Mouse (Mus musculus): ENCODE measurements around the gene Akt2.

Gene Akt2

DNA sequence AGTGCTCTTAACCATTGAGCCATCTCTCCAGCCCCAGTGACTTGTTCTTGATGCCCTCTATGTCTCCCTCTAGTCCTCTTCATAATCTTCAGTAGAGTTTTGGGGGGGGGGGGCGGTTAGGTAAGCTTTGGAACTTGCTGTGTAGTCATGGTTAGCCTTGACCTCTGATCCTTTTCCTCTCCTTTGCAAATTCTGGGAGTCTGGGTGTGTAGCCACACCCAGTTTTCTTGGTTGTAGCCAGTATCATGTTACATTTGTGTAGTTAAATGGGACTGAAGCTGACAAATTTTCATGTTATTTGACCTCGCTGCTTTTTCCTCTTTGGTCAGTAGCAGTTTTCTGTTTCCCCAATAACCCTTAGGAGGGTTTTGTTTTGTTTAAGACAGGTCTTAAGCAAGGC, 4.5 kb upstream of the Akt2 start:
- DNase-seq (ENCODE audit: inconsistent age in 2 of 2, low spot score in 1 of 2), result peak in 1 of 2 experiments; percentile 21

- DNase-seq (ENCODE audit: inconsistent age in 2 of 2, low spot score in 1 of 2), result peak in 1 of 2 experiments; percentile 51
Measured at GRCm38 (mm10) chr7:27587741-27588140, 3.6 kb upstream of the Akt2 start.

DNA sequence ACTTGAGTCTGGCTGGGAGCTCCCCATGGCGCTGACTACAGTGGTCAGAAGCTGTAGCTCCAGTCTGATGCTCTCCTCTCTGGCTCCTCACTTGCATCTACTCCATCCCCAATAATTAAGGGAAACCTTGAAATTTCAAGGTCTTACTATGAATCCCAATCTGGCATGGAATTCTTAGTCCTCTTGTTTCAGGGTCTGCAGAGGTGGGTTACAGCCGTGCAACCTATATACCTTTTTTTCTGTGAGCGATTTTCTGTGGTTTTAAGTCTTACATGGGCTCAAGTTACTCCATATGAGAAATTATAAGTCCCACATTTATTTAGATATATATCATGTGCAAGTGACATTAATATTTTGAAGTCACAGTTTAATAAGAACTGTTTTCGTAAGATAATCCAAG, 1.3 kb upstream of the Akt2 start:
- peak in 1 of 2 experiments; percentile 24 for DNase-seq (ENCODE audit: inconsistent age in 2 of 2, low spot score in 1 of 2)

DNA sequence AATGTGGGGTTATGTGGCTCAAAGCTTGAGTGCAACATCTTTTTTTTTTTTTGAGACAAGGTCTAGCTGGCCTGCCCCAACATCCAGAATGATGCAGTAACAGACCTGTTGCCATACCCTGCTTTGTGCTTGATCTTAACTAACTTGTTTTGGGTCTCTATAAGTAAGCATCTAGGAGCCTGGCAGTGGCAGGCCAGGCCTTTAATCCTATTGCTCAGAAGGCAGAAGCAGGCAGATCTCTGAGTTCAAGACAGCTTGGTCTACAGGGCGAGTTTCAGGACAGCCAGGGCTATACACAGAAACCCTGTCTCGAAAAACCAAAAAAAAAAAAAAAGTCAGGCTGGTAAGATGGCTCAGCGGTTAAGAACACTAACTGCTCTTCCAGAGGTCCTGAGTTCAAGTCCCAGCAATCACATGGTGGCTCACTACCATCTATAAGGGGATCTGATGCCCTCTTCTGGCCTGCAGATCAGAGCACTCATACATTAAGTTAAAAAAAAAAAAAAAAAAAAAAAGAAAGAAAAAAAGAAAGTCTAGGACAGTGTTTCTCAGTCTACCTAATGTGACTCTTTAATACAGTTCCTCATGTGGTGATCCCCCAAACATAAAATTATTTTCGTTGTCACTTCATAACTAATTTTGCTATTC, 662 bp upstream of the Akt2 start:
- DNase-seq (ENCODE audit: inconsistent age in 2 of 2, low spot score in 1 of 2), result peak in 1 of 2 experiments; percentile 61

DNA sequence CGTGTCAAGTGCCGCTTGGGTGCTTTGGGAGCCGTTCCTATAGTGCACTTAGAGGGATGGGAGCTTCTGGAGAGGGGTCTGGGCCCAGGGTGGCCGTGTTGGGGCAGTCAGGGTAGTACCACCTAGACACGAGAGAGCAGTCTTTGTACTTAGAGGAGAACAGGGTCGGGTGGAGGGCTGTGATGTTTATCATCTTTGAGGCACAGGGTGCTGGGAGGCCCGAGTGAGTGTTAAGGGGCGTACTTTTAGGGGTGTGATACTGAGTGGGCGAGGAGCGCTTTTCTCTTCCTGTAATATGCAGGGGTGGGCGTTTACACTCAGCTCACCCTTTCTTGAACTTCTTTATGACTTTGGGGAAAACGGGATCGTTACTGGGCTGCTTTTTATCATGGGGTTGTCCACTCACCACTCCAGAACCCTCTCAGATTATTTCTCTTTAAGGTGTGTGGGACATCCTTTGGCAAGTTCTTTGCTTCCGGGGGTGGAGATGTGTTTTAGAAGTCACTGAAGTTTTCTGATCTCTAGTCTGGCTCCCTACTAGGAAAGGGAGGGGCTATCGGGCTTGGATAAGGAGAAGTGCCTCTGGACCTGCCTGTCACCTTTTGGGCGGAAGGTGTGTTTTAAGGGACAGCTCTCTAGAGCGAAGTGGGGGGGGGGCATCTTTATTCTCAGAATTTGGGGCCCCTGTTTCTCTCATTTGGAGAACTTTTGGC, 1.0 kb downstream of the Akt2 start:
- peak in 1 of 2 experiments; percentile 86 for DNase-seq (ENCODE audit: inconsistent age in 2 of 2, low spot score in 1 of 2)

- DNase-seq (ENCODE audit: inconsistent age in 2 of 2, low spot score in 1 of 2), result peak in 1 of 2 experiments; percentile 80
Measured at GRCm38 (mm10) chr7:27592934-27593645, 1.7 kb downstream of the Akt2 start.

DNA sequence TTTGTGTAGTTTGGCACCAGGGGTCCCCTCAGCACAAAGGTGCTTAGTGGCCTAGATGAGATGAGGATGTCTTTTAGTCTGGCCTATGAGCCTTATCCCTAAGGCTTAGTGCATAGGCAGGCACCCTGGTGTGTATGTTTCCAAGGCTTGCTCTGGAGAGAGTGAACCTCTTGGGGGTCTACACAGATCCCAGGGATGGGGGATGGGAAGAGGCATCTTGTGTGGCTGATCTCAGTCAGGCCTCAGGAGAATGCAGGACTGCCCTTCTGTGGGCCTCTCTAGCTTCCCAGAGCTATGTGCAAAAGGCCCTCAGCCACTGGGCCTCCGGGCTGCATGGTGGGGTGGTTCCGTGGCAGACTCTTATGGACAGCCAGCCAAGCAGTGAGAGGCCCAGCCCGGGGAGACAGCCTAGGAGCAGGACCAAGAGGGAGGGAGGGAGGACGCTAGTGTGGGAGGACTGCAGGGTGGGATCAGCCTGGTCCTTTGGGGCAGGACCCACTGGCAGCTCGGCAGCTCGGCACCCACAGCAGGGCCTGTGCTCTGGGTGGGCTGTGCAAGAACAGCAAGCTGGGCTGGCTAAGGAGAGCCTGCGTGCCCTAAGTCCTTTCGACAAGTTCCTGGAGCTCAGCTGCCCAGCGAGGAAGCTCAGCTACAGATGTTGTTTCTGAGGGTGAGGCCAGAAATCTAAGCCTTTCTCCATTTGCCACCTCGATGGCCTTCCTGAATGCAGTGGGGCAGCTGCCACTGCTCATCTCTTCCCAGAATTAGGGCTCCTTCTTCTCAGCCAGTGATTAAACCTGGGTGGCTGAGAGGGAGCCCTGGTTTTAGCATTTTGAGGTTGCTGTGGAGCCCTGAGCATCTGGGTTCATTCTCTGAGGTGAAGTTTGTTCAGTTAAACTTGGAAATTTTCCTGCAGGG, 5.5 kb downstream of the Akt2 start:
- peak in 1 of 2 experiments; percentile 72 for DNase-seq (ENCODE audit: inconsistent age in 2 of 2, low spot score in 1 of 2)

DNA sequence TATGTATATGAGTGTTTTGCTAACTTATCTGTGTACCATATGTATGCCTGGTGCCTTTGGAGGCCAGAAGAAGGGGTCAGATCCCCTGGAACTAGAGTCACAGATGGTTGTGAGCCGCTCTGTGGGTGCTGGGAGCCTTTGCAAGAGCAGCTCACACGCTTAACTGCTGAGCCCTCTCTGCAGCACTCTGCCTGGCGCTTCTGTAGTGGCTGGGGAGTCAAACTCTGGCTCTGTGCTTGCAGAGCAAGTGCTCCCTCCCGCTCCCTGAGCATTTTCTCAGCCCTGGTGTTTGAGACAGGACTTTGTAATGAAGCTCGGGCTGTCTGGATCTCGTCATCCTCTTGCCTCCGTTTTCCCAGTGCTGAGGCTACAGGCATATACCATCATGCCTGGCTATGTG, 6.7 kb downstream of the Akt2 start:
- no peak for DNase-seq (ENCODE audit: inconsistent age in 2 of 2, low spot score in 1 of 2)

GRCm38 (mm10) chr7:27601628-27602027, 10.3 kb downstream of the Akt2 start:
- DNase-seq (ENCODE audit: inconsistent age in 2 of 2, low spot score in 1 of 2), result no peak

GRCm38 (mm10) chr7:27602161-27602560, 10.8 kb downstream of the Akt2 start:
- peak in 1 of 2 experiments; percentile 66 for DNase-seq (ENCODE audit: inconsistent age in 2 of 2, low spot score in 1 of 2)

DNA sequence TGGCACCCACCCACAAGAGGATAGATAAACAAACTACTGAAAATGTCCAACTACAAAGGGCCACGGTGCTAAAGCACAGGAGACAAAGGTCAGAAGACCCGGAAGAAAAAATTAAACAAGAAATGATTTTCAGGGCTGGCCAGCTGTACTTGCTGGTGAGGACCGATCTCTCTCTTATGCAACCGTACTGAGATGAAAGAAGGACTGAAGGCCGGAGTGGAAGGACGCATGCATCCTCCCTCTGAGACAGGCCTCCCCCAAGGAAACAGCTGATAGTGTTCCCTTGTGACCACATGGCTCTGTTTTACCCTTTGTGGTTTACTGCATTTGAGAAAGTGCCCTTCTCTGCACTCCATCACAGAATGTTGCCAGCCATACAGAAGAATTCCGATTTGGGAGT, 11.5 kb downstream of the Akt2 start:
- peak; percentile 68 to 86 for DNase-seq (ENCODE audit: inconsistent age in 2 of 2, low spot score in 1 of 2)

DNA sequence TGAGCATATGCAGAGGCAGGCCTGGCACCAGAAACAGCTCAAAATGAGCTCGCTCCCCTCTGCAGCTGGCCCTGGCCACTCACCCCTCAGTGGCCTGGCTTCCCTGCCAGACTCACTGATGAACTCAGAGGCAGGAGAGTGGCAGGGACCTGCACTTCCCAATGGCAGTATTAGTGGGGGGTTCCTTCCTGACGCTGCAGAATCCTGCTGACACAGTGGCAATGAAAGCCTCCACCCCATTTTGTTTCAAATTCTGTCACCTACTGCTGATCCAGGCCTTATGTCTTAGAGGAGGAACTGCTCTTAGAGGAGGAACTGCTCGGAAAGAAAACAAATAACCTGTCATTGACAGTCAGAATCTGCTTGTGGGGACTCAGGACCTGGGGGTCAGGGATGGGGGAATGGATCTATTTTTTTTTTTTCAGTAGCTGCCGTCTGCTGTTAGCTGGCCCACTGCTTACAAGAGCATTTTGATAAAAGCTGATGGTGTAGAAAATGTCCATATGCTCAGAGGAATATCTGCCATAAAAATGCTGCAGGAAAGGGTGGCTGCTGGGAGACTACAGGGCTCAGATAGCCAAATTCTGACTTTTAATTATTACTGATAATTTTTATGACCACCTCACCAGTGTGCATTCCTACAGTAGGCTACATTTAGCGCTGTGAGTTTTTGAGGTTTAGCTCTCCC, 13.5 kb downstream of the Akt2 start:
- peak in 1 of 2 experiments; percentile 54 for DNase-seq (ENCODE audit: inconsistent age in 2 of 2, low spot score in 1 of 2)

GRCm38 (mm10) chr7:27605499-27606285, 14.3 kb downstream of the Akt2 start:
- peak; percentile 73 to 88 for DNase-seq (ENCODE audit: inconsistent age in 2 of 2, low spot score in 1 of 2)

DNA sequence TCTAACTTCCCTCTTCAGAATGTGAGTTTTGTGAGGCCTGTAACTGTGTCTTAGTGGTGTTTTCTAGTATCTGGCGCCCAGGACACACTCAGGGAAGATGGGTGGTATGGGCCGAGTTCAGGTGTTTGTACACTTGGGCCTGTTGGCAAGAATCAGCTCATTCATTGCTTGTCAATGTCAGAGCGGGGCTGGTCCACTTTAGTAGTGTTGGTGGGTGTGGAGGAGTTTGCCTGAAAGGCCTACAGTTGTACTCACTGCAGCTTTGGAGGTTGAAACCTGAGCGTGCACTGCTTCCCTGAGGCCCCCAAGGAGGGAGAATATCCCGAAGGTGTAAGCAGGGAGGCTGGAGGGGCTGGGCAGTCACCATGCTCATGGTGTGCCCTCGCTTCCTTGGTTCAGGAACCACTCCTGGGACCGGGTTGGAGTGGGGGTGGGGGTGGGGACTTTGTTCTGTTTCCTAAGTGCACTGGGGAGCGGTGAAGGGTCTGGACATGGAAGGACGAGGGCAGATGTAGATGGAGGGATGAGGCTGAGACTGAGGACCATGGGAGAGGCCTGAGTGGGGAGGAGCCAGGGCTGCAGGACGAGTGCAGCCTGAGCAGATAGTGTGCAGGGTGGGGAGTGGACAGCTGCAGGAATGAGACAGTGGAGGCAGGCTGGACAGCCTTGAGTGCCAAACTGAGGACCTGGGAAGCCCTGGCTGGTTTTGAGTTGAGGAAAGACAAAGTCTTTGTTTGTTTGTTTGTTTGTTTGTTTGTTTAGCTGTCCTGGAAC, 15.3 kb downstream of the Akt2 start:
- DNase-seq (ENCODE audit: inconsistent age in 2 of 2, low spot score in 1 of 2), result peak in 1 of 2 experiments; percentile 60

GRCm38 (mm10) chr7:27607580-27607979, 16.2 kb downstream of the Akt2 start:
- peak in 1 of 2 experiments; percentile 75 for DNase-seq (ENCODE audit: inconsistent age in 2 of 2, low spot score in 1 of 2)

DNA sequence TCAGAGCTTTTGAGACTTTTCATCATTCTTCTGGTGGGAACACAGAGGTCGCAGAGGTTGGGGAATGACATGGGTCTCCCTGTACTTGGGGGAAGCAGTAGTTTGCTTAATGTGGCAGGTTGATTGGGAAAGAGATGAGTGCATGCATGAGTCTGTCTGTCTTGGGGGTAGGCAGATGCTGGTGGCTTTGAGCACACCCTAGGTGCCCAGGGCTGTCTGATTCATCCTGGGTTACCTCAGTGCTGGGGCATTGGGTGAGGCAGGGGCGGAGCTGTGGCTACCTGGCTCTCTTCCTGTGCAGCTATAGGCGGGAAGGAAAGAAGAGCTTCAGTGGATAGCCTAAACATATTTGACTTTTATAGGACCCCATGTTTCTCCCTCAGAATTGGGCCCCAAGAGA, 16.8 kb downstream of the Akt2 start:
- DNase-seq (ENCODE audit: inconsistent age in 2 of 2, low spot score in 1 of 2), result peak; percentile 63 to 81

GRCm38 (mm10) chr7:27609285-27609684, 17.9 kb downstream of the Akt2 start:
- peak; percentile 82 to 89 for DNase-seq (ENCODE audit: inconsistent age in 2 of 2, low spot score in 1 of 2)

DNA sequence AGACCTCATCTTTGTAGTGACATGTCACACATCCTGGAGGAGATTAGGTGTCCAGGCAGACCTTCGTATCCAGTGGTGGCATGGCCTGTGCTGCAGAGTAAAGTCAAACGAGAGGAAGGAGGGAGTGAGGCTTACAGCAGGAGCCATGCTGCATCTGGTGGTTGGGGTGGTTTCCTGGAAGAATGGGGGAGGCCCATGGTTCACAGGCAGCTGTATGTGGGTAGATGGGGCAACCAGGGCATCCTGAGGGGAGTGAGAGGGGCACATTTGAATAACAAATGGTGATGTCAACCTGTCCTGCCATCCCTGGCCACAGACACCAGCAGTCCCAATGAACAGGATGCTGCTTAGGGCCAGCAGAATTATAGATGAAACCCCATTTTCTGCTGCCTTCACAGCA, 18.3 kb downstream of the Akt2 start:
- DNase-seq (ENCODE audit: inconsistent age in 2 of 2, low spot score in 1 of 2), result no peak

GRCm38 (mm10) chr7:27610370-27610769, 19.0 kb downstream of the Akt2 start:
- DNase-seq (ENCODE audit: inconsistent age in 2 of 2, low spot score in 1 of 2), result no peak

All from adrenal gland, adult (tissue).